Mouse (Mus musculus): ENCODE data around the gene Arcn1.

DNA sequence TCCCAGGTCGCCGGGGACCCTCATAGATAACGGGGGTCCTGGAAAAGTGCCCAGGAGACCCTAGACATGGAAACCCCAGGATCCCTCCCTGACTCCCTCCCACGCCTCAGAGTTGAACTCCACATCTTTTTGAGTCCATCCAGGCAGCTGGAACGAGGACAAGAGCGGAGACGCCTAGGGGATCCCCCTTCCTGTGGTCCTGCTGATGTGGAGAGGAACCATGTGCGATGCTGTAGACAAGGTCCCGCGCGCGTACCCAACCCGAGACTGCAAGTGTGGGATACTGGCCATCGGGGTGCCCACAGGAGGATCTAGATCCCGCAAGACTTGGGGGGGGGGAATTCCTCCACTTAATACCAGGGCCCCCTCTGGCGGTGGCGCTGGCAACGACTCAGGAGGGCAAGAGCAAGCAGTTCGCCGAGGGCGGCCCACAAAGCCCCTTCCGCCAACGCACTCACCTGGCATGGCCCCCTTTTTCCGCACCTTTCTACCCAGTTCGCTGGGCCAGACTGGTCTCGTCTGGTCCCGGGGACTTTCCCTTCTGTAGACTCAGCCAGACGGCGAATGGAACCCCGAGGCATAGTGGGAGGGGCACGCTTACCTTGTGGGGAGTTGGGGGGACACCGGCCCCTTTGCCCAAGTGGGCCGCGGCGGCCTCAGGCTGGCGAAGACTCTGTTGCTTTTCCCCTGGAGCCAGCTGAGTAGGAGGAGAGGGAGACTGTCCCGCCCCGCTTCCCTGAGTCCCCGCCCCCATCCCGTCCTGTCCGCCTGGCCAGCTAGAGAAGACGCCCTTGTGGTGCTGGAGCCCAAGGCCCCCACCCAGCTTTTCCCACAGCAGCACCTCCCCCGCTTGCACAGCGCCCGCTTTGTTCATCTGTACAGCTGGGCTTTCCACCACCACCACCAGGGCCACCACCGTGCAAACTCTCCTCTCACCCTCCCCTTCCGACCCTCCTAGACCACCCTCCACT lies 32.8 kb downstream of the Arcn1 start, which contains the start of gene Phldb1:
- TF ChIP-seq CTCF (IDR thresholded peaks at IDR 0.05; ENCODE audit: low read depth, low read length) = peak; percentile 61
- no peak for TF ChIP-seq POLR2A (IDR thresholded peaks at IDR 0.05; ENCODE audit: borderline replicate concordance, low read depth, low read length)
